Mouse (Mus musculus): ENCODE measurements around the gene Fgfrl1.

Gene Fgfrl1

GRCm38 (mm10) chr5:108692271-108692670 is at the start of gene Fgfrl1:
Gene Fgfrl1, plus strand, starts transcription at chr5:108692382.
- DNase-seq (ENCODE audit: extremely low read depth, low read depth) = no peak

GRCm38 (mm10) chr5:108643674-108644073 is 48.5 kb upstream of the Fgfrl1 start:
- DNase-seq (ENCODE audit: extremely low read depth, low read depth) = no peak

- DNase-seq (ENCODE audit: extremely low read depth, low read depth) = no peak
Measured at GRCm38 (mm10) chr5:108645651-108646342, 46.4 kb upstream of the Fgfrl1 start.

GRCm38 (mm10) chr5:108646343-108646660 is 45.9 kb upstream of the Fgfrl1 start:
- no peak for DNase-seq (ENCODE audit: extremely low read depth, low read depth)

- no peak for DNase-seq (ENCODE audit: extremely low read depth, low read depth)
Measured at GRCm38 (mm10) chr5:108647311-108647710, 44.9 kb upstream of the Fgfrl1 start.

GRCm38 (mm10) chr5:108647820-108648465 is 44.2 kb upstream of the Fgfrl1 start:
- no peak for DNase-seq (ENCODE audit: extremely low read depth, low read depth)

GRCm38 (mm10) chr5:108648937-108649576 is 43.1 kb upstream of the Fgfrl1 start:
- no peak for DNase-seq (ENCODE audit: extremely low read depth, low read depth)

- DNase-seq (ENCODE audit: extremely low read depth, low read depth) = no peak
Measured at GRCm38 (mm10) chr5:108650341-108650740, 41.8 kb upstream of the Fgfrl1 start.

GRCm38 (mm10) chr5:108651136-108651720 is 41.0 kb upstream of the Fgfrl1 start:
- DNase-seq (ENCODE audit: extremely low read depth, low read depth) = no peak

- no peak for DNase-seq (ENCODE audit: extremely low read depth, low read depth)
Measured at GRCm38 (mm10) chr5:108651823-108652222, 40.4 kb upstream of the Fgfrl1 start.

- DNase-seq (ENCODE audit: extremely low read depth, low read depth) = no peak
Measured at GRCm38 (mm10) chr5:108653341-108653740, 38.8 kb upstream of the Fgfrl1 start.

- no peak for DNase-seq (ENCODE audit: extremely low read depth, low read depth)
Measured at GRCm38 (mm10) chr5:108654444-108654990, 37.7 kb upstream of the Fgfrl1 start.

GRCm38 (mm10) chr5:108655381-108655780 is 36.8 kb upstream of the Fgfrl1 start:
- no peak for DNase-seq (ENCODE audit: extremely low read depth, low read depth)

GRCm38 (mm10) chr5:108655891-108656650 is 36.1 kb upstream of the Fgfrl1 start:
- DNase-seq (ENCODE audit: extremely low read depth, low read depth) = no peak

- DNase-seq (ENCODE audit: extremely low read depth, low read depth) = no peak
Measured at GRCm38 (mm10) chr5:108657406-108657805, 34.8 kb upstream of the Fgfrl1 start.

- no peak for DNase-seq (ENCODE audit: extremely low read depth, low read depth)
Measured at GRCm38 (mm10) chr5:108658611-108659010, 33.6 kb upstream of the Fgfrl1 start.

GRCm38 (mm10) chr5:108659698-108660631 is 32.2 kb upstream of the Fgfrl1 start, which contains the start of gene Idua:
Gene Idua, plus strand, starts transcription at chr5:108660331.
- DNase-seq (ENCODE audit: extremely low read depth, low read depth) = no peak

GRCm38 (mm10) chr5:108660632-108661268 is 31.4 kb upstream of the Fgfrl1 start:
- DNase-seq (ENCODE audit: extremely low read depth, low read depth) = peak; percentile 62

- no peak for DNase-seq (ENCODE audit: extremely low read depth, low read depth)
Measured at GRCm38 (mm10) chr5:108662772-108663171, 29.4 kb upstream of the Fgfrl1 start.

- no peak for DNase-seq (ENCODE audit: extremely low read depth, low read depth)
Measured at GRCm38 (mm10) chr5:108665066-108665465, 27.1 kb upstream of the Fgfrl1 start.
